In genomic region chr2:119758844-119759835, GRCm38 (mm10) we compare ENCODE assay signal across 8 mouse cellular contexts. TPM values are rescaled to one million over a fixed set of nuclear protein-coding genes. Genes with fewer than 3 reads are reported as not detected.
DNase-seq lines count a peak whose midpoint lies in the region; ATAC-seq lines count a peak whose summit lies in the region.

No protein-coding gene starts in this region.

- H3K27me3 ChIP-seq in kidney, embryonic 15.5 days = peaks cover 76% of the 10 kb centered on the region
- peaks cover 26% of the 10 kb centered on the region for H3K27me3 ChIP-seq in midbrain, embryonic 16.5 days (ENCODE audit: control insufficient read depth, insufficient read depth, low read depth, low read length)

- H3K9ac ChIP-seq in kidney, embryonic 15.5 days = peak overlapping the region; percentile 51
- H3K9ac ChIP-seq in midbrain, embryonic 16.5 days (ENCODE audit: low read depth, low read length) = no peak overlapping the region

- peak overlapping the region; percentile 98 for H3K4me2 ChIP-seq in kidney, embryonic 15.5 days
- peak overlapping the region; percentile 99 for H3K4me2 ChIP-seq in midbrain, embryonic 16.5 days (ENCODE audit: low read length)

- peaks cover 21% of the 10 kb centered on the region for H3K4me1 ChIP-seq in kidney, embryonic 15.5 days
- peaks cover 7% of the 10 kb centered on the region; the same call in 1 of the 2 replicates for H3K4me1 ChIP-seq in midbrain, embryonic 16.5 days (ENCODE audit: control insufficient read depth, insufficient read depth, low read length)

- peak; percentile 27 for ATAC-seq in kidney, embryonic 15.5 days (replicated peaks; ENCODE audit: low FRiP score)
- peak; percentile 9; the same call in 1 of the 2 replicates for ATAC-seq in midbrain, embryonic 16.5 days

- 6% methylated on average over 44 of the region's 44 CpGs for WGBS in kidney, embryonic 15.5 days
- 6% methylated on average over 44 of the region's 44 CpGs for WGBS in midbrain, embryonic 16.5 days

- peaks cover 9% of the 10 kb centered on the region for H3K36me3 ChIP-seq in kidney, embryonic 15.5 days
- H3K36me3 ChIP-seq in midbrain, embryonic 16.5 days (ENCODE audit: control insufficient read depth, insufficient read depth, low read length) = 0 out of 2 replicates have a peak, but pooled peaks cover 5% of the 10 kb centered on the region

- peak overlapping the region; percentile 62 for H3K4me3 ChIP-seq in kidney, embryonic 15.5 days (replicated peaks)
- H3K4me3 ChIP-seq in midbrain, embryonic 16.5 days (ENCODE audit: low read depth, low read length) = peak overlapping the region; percentile 67

- H3K27ac ChIP-seq in kidney, embryonic 15.5 days = no peak overlapping the region
- no peak overlapping the region for H3K27ac ChIP-seq in midbrain, embryonic 16.5 days (ENCODE audit: low read length)

- DNase-seq in kidney, adult 18-20 months = no peak
- DNase-seq in embryo, embryonic 11 days = peak; percentile 33
- peak; percentile 34 for DNase-seq in induced T-regulatory cell, adult 2 months (ENCODE audit: low read depth)
- no peak for DNase-seq in right cerebral cortex, postnatal 10 days (ENCODE audit: low spot score in 2 of 2)
- no peak for DNase-seq in frontal cortex, postnatal 25 days (ENCODE audit: low spot score in 2 of 2)
- no peak for DNase-seq in kidney, adult 8-10 months

- no peaks in the 10 kb centered on the region for H3K9me3 ChIP-seq in kidney, embryonic 15.5 days (replicated peaks)
- H3K9me3 ChIP-seq in midbrain, embryonic 16.5 days (replicated peaks; ENCODE audit: control insufficient read depth, low read length, poor library complexity, severe bottlenecking) = no peaks in the 10 kb centered on the region

RNA-seq across cellular contexts. Expression of gene Ltk, which starts 1.1 kb away (rescaled TPM):
- polyA plus RNA-seq in kidney, embryonic 15.5 days (2015; fragmentation: Nextera tagmentation; extraction: Ambion mirVana) = 0.53 and 0.95 TPM in 2 replicates
- 2.0 and 2.7 TPM in 2 replicates for polyA plus RNA-seq in midbrain, embryonic 16.5 days (2015; fragmentation: Nextera tagmentation; extraction: Ambion mirVana)

RNA-seq across cellular contexts. Expression of gene Itpka, which starts 17.0 kb away (rescaled TPM):
- 1.2 and 1.5 TPM in 2 replicates for polyA plus RNA-seq in kidney, embryonic 15.5 days (2015; fragmentation: Nextera tagmentation; extraction: Ambion mirVana)
- 0.19 TPM in 2 replicates for polyA plus RNA-seq in midbrain, embryonic 16.5 days (2015; fragmentation: Nextera tagmentation; extraction: Ambion mirVana)

RNA-seq across cellular contexts. Expression of gene Rpap1, which starts 28.2 kb away (rescaled TPM):
- polyA plus RNA-seq in kidney, embryonic 15.5 days (2015; fragmentation: Nextera tagmentation; extraction: Ambion mirVana) = 29.9 and 34.1 TPM in 2 replicates
- polyA plus RNA-seq in midbrain, embryonic 16.5 days (2015; fragmentation: Nextera tagmentation; extraction: Ambion mirVana) = 16.9 and 17.5 TPM in 2 replicates

RNA-seq across cellular contexts. Expression of gene Tyro3, which starts 38.4 kb away (rescaled TPM):
- polyA plus RNA-seq in kidney, embryonic 15.5 days (2015; fragmentation: Nextera tagmentation; extraction: Ambion mirVana) = 12.3 and 13.0 TPM in 2 replicates
- 20.0 and 24.4 TPM in 2 replicates for polyA plus RNA-seq in midbrain, embryonic 16.5 days (2015; fragmentation: Nextera tagmentation; extraction: Ambion mirVana)

Comparison
In these comparisons a context has a peak if more than half of its experiments do, and no peak if none do; other contexts are left out.
1. DNase-seq: peak in embryo, embryonic 11 days (single experiment) and induced T-regulatory cell, adult 2 months (single experiment); none in kidney, adult 18-20 months (single experiment), right cerebral cortex, postnatal 10 days (0 of 2), frontal cortex, postnatal 25 days (0 of 2) and kidney, adult 8-10 months (0 of 2).